Mouse (Mus musculus) neural tube, embryonic 14.5 days (tissue): Measurements from ENCODE around the gene Brat1. TPM values are rescaled to one million over a fixed set of nuclear protein-coding genes. Genes with fewer than 3 reads are reported as not detected.
"Not testable (repeated sequence)": the region's sequence is repeated elsewhere in the genome, so short reads cannot be mapped to it uniquely, and the experiment has no call there.

ENCODE experiments used
- ATAC-seq: fragments of 200-750 bp; cut with Nextera tagmentation; 2 replicates; pipeline ENCODE4 v1.8.0; 2017; ENCODE audit warnings: low read depth, mild to moderate bottlenecking, moderate TSS enrichment, moderate library complexity
- H3K27ac ChIP-seq: fragments of 300-500 bp; sonication (generic); 2 replicates; pipeline ENCODE4 v1.5.1; 2014; ENCODE audit warnings: low read depth, mild to moderate bottlenecking, control low read depth, low read length, moderate library complexity, mixed read lengths
- H3K27me3 ChIP-seq: fragments of 300-500 bp; sonication (generic); 2 replicates; pipeline ENCODE4 v1.6.1; 2014; ENCODE audit warnings: low read length; ENCODE audit not compliant: control insufficient read depth, insufficient read depth
- H3K36me3 ChIP-seq: fragments of 300-500 bp; sonication (generic); 2 replicates; pipeline ENCODE4 v1.6.1; 2014; ENCODE audit warnings: low read length, mixed read lengths; ENCODE audit not compliant: control insufficient read depth, insufficient read depth
- H3K4me1 ChIP-seq: fragments of 300-500 bp; sonication (generic); 2 replicates; pipeline ENCODE4 v1.6.1; 2014; ENCODE audit warnings: low read length; ENCODE audit not compliant: control insufficient read depth, insufficient read depth
- H3K4me2 ChIP-seq: fragments of 300-500 bp; sonication (generic); 2 replicates; pipeline ENCODE4 v1.6.1; 2014; ENCODE audit warnings: mild to moderate bottlenecking, low read depth, low read length, control low read depth
- H3K4me3 ChIP-seq: fragments of 300-500 bp; sonication (generic); 2 replicates; pipeline ENCODE4 v1.5.1; 2014; ENCODE audit warnings: low read depth, low read length, control low read depth, mixed read lengths
- H3K9ac ChIP-seq: fragments of 300-500 bp; sonication (generic); replicated peaks from 2 replicates; pipeline ENCODE4 v1.6.1; 2014; ENCODE audit warnings: low read depth, mild to moderate bottlenecking, control low read depth, low read length, mixed read lengths
- H3K9me3 ChIP-seq: fragments of 300-500 bp; sonication (generic); 2 replicates; pipeline ENCODE4 v1.6.1; 2016; ENCODE audit warnings: low read length; ENCODE audit not compliant: control insufficient read depth
- WGBS: fragments of 180-500 bp; shearing (Covaris S2); extraction: QIAGEN DNeasy Blood & Tissue Kit; methylation state at CpG from one replicate; pipeline ENCODE4 v1.1.7; 2014; 5-methylcytosine and 5-hydroxymethylcytosine counted together
- polyA plus RNA-seq: library from polyadenylated mRNA; unstranded; fragments of >200 nt; fragmentation: Nextera tagmentation; extraction: Ambion mirVana; gene quantifications from 2 replicates; pipeline ENCODE4 v1.2.1, GENCODE M21; 2014

Gene Brat1
- polyA plus RNA-seq, 1 experiment from 2014 or later: 17.6 TPM

- H3K36me3 ChIP-seq: peaks cover 25% of the 10 kb centered on the region
- ATAC-seq, H3K9ac ChIP-seq, H3K27ac ChIP-seq, H3K9me3 ChIP-seq, H3K27me3 ChIP-seq, H3K4me3 ChIP-seq, H3K4me1 ChIP-seq, H3K4me2 ChIP-seq: not testable (repeated sequence)
- 94% methylated on average over 6 of the region's 6 CpGs for WGBS
These were observed 32.2 kb upstream of the Brat1 start for GRCm38 (mm10) chr5:140672603-140673002.

GRCm38 (mm10) chr5:140674036-140674435 lies 30.8 kb upstream of the Brat1 start:
- Histone ChIP-seq H3K27ac (no peak overlapping the region), H3K27me3 (no peaks in the 10 kb centered on the region), H3K4me3 (no peak overlapping the region), H3K36me3 (peaks cover 20% of the 10 kb centered on the region), H3K9me3 (no peaks in the 10 kb centered on the region), H3K4me1 (no peaks in the 10 kb centered on the region), H3K9ac (no peak overlapping the region), H3K4me2 (no peak overlapping the region)
- ATAC-seq: no peak
- 84% methylated on average over 17 of the region's 17 CpGs for WGBS

GRCm38 (mm10) chr5:140675079-140675478 lies 29.7 kb upstream of the Brat1 start:
- Histone ChIP-seq H3K27me3 (no peaks in the 10 kb centered on the region), H3K4me1 (no peaks in the 10 kb centered on the region), H3K9ac (no peak overlapping the region), H3K27ac (peak overlapping the region; percentile 50; the same call in 1 of the 2 replicates), H3K4me2 (no peak overlapping the region), H3K9me3 (no peaks in the 10 kb centered on the region), H3K4me3 (no peak overlapping the region), H3K36me3 (peaks cover 15% of the 10 kb centered on the region)
- 66% methylated on average over 11 of the region's 11 CpGs for WGBS
- ATAC-seq: no peak

GRCm38 (mm10) chr5:140675640-140676039 lies 29.2 kb upstream of the Brat1 start:
- Histone ChIP-seq H3K27ac (peak overlapping the region; percentile 28), H3K9ac (no peak overlapping the region), H3K36me3 (peaks cover 15% of the 10 kb centered on the region), H3K9me3 (no peaks in the 10 kb centered on the region), H3K27me3 (no peaks in the 10 kb centered on the region), H3K4me1 (no peaks in the 10 kb centered on the region), H3K4me3 (no peak overlapping the region), H3K4me2 (no peak overlapping the region)
- 85% methylated on average over 11 of the region's 11 CpGs for WGBS
- ATAC-seq: no peak

- no peaks in the 10 kb centered on the region for H3K4me1 ChIP-seq
- no peaks in the 10 kb centered on the region for H3K27me3 ChIP-seq
- H3K4me2 ChIP-seq: no peak overlapping the region
- peaks cover 19% of the 10 kb centered on the region for H3K36me3 ChIP-seq
- no peaks in the 10 kb centered on the region for H3K9me3 ChIP-seq
- ATAC-seq: no peak
- no peak overlapping the region for H3K4me3 ChIP-seq
- H3K27ac ChIP-seq: no peak overlapping the region
- H3K9ac ChIP-seq: no peak overlapping the region
- WGBS: 91% methylated on average over 6 of the region's 6 CpGs
These were observed 27.7 kb upstream of the Brat1 start for GRCm38 (mm10) chr5:140677137-140677536.

- 88% methylated on average over 6 of the region's 6 CpGs for WGBS
These were observed 24.8 kb upstream of the Brat1 start for GRCm38 (mm10) chr5:140680051-140680450.

GRCm38 (mm10) chr5:140680950-140681349 lies 23.9 kb upstream of the Brat1 start:
- no peaks in the 10 kb centered on the region for H3K27me3 ChIP-seq
- 90% methylated on average over 1 of the region's 1 CpGs for WGBS
- ATAC-seq: no peak
- H3K9me3 ChIP-seq: no peaks in the 10 kb centered on the region
- H3K4me3 ChIP-seq: no peak overlapping the region
- H3K27ac ChIP-seq: no peak overlapping the region
- no peak overlapping the region for H3K4me2 ChIP-seq
- H3K9ac ChIP-seq: no peak overlapping the region
- no peaks in the 10 kb centered on the region for H3K4me1 ChIP-seq
- H3K36me3 ChIP-seq: peaks cover 20% of the 10 kb centered on the region; the same call in 1 of the 2 replicates

More at GRCm38 (mm10) chr5:140680051-140680450, 24.8 kb upstream of the Brat1 start:
- Histone ChIP-seq H3K9me3 (no peaks in the 10 kb centered on the region), H3K27me3 (no peaks in the 10 kb centered on the region), H3K4me1 (no peaks in the 10 kb centered on the region), H3K4me3 (no peak overlapping the region), H3K4me2 (no peak overlapping the region), H3K9ac (no peak overlapping the region), H3K36me3 (peaks cover 19% of the 10 kb centered on the region; the same call in 1 of the 2 replicates), H3K27ac (no peak overlapping the region)
- no peak for ATAC-seq

- no peaks in the 10 kb centered on the region for H3K27me3 ChIP-seq
- no peak overlapping the region for H3K27ac ChIP-seq
- H3K4me2 ChIP-seq: no peak overlapping the region
- no peak overlapping the region for H3K4me3 ChIP-seq
- no peak for ATAC-seq
- H3K36me3 ChIP-seq: peaks cover 10% of the 10 kb centered on the region; the same call in 1 of the 2 replicates
- 95% methylated on average over 6 of the region's 6 CpGs for WGBS
- no peak overlapping the region for H3K9ac ChIP-seq
- no peaks in the 10 kb centered on the region for H3K4me1 ChIP-seq
- no peaks in the 10 kb centered on the region for H3K9me3 ChIP-seq
These were observed 22.7 kb upstream of the Brat1 start for GRCm38 (mm10) chr5:140682113-140682512.

GRCm38 (mm10) chr5:140684343-140685148 lies 20.3 kb upstream of the Brat1 start:
- Histone ChIP-seq H3K27me3 (no peaks in the 10 kb centered on the region), H3K9me3 (no peaks in the 10 kb centered on the region), H3K4me2 (no peak overlapping the region), H3K27ac (no peak overlapping the region), H3K4me1 (no peaks in the 10 kb centered on the region), H3K36me3 (peaks cover 21% of the 10 kb centered on the region; the same call in 1 of the 2 replicates), H3K9ac (no peak overlapping the region), H3K4me3 (no peak overlapping the region)
- peak; percentile 38 for ATAC-seq
- WGBS: 61% methylated on average over 16 of the region's 16 CpGs
